Mouse (Mus musculus) gastrocnemius, postnatal 14 days (tissue): ENCODE results near the gene Noxa1. TPM values are rescaled to one million over a fixed set of nuclear protein-coding genes. Genes with fewer than 3 reads are reported as not detected.

ENCODE experiments used
- DNase-seq: peaks from one replicate; pipeline ENCODE4 v3.0.0; 2021; ENCODE audit warnings: mixed read lengths
- intact Hi-C: fragments of 180-260 bp; cut with DNase I; formaldehyde crosslinking; loops from one replicate; pipeline ENCODE4 v1.15.1; 2025; ENCODE audit warnings: low total_unique reads
- microRNA-seq, 2 experiments: library from miRNA; unstranded; fragments of <30 nt; microRNA quantifications; one replicate each; pipeline ENCODE4 v1.2.0; 2021
- total RNA-seq, 2 experiments: library from RNA; stranded (reverse); gene quantifications; 2 replicates each; pipeline ENCODE4 v1.2.3; 2021

The Noxa1 gene
- total RNA-seq, 2 experiments from 2014 or later, result not detected

- peak; percentile 92 for DNase-seq
- intact Hi-C loops, result no loop called here
These were observed 40.5 kb downstream of the Noxa1 start, which contains the start of gene Nsmf for GRCm38 (mm10) chr2:25054221-25055067. TSS of gene Nsmf (plus strand) at chr2:25054355.

GRCm38 (mm10) chr2:25053101-25053500, 41.8 kb downstream of the Noxa1 start:
- no peak for DNase-seq
- intact Hi-C loops, result no loop called here

GRCm38 (mm10) chr2:25051450-25051849, 43.5 kb downstream of the Noxa1 start:
- DNase-seq, result no peak
- intact Hi-C loops, result no loop called here

GRCm38 (mm10) chr2:25050921-25051320, 44.0 kb downstream of the Noxa1 start:
- DNase-seq, result no peak
- intact Hi-C loops, result no loop called here

GRCm38 (mm10) chr2:25040089-25040488, 54.9 kb downstream of the Noxa1 start:
- intact Hi-C loops, result no loop called here

More at GRCm38 (mm10) chr2:25040089-25040488, 54.9 kb downstream of the Noxa1 start:
- DNase-seq, result no peak

Small RNAs within 50 kb of the gene (microRNA-seq; reads per million reads assigned to microRNA genes)
- gene Gm24328, result 0 reads per million in 2 experiments
- gene Mir7664, result 0 to 0.50 reads per million in 2 experiments

Other genes starting within 250 kb of the Noxa1 start
- gene Ehmt1, start 175.5 kb downstream of the Noxa1 start, total RNA-seq, result 10 to 100 TPM; 31.6 to 32.5 TPM
- gene Arrdc1, start 159.9 kb downstream of the Noxa1 start, total RNA-seq, result 1 to 10 TPM; 5.4 to 5.7 TPM
- gene Zmynd19, start 145.4 kb downstream of the Noxa1 start, total RNA-seq, result 10 to 100 TPM; 15.8 to 19.6 TPM
- 1 to 10 TPM; 4.1 to 4.8 TPM for gene Dph7, start 132.7 kb downstream of the Noxa1 start, total RNA-seq
- 10 to 100 TPM; 40.9 to 46.3 TPM for gene Mrpl41, start 120.1 kb downstream of the Noxa1 start, total RNA-seq
- 10 to 100 TPM; 16.5 to 25.5 TPM for gene Pnpla7, start 119.1 kb downstream of the Noxa1 start, total RNA-seq
- gene Nsmf, start 40.8 kb downstream of the Noxa1 start, total RNA-seq, result 10 to 100 TPM; 16.7 to 19.5 TPM
- not detected for gene Entpd8, start 14.8 kb downstream of the Noxa1 start, total RNA-seq
- 10 to 100 TPM; 11.3 to 13.6 TPM for gene Nrarp, start 85.6 kb upstream of the Noxa1 start, total RNA-seq
- gene Tor4a, start 101.7 kb upstream of the Noxa1 start, total RNA-seq, result 1 to 10 TPM; 1.9 TPM
- 10 to 100 TPM; 24.1 to 26.1 TPM for gene Nelfb, start 116.3 kb upstream of the Noxa1 start, total RNA-seq
- gene Stpg3, start 119.5 kb upstream of the Noxa1 start, total RNA-seq, result not detected
- not detected for gene Fam166a, start 123.6 kb upstream of the Noxa1 start, total RNA-seq
- 100 to 1,000 TPM; 291 to 431 TPM for gene Tubb4b, start 129.6 kb upstream of the Noxa1 start, total RNA-seq
- gene Slc34a3, start 139.2 kb upstream of the Noxa1 start, total RNA-seq, result not detected
- gene Rnf224, start 141.6 kb upstream of the Noxa1 start, total RNA-seq, result not detected
- gene Rnf208, start 147.1 kb upstream of the Noxa1 start, total RNA-seq, result 1 to 10 TPM in 1 of 2 experiments, under 1 TPM in 1; 0.66 to 1.4 TPM
- not detected for gene Cysrt1, start 147.3 kb upstream of the Noxa1 start, total RNA-seq
- 1 to 10 TPM in 1 of 2 experiments, not detected in 1; 1.5 TPM for gene AL732309.1, start 151.7 kb upstream of the Noxa1 start, total RNA-seq
- gene Tmem203, start 160.3 kb upstream of the Noxa1 start, total RNA-seq, result 10 to 100 TPM; 13.5 to 13.6 TPM
- 1 to 10 TPM; 2.8 to 5.0 TPM for gene Tprn, start 167.5 kb upstream of the Noxa1 start, total RNA-seq
- gene Ssna1, start 177.3 kb upstream of the Noxa1 start, total RNA-seq, result 10 to 100 TPM; 28.9 to 34.2 TPM
- 10 to 100 TPM; 29.7 to 31.0 TPM for gene Anapc2, start 177.3 kb upstream of the Noxa1 start, total RNA-seq
- not detected for gene Tmem210, start 193.0 kb upstream of the Noxa1 start, total RNA-seq
- gene Lrrc26, start 194.8 kb upstream of the Noxa1 start, total RNA-seq, result not detected
- gene Grin1, start 224.0 kb upstream of the Noxa1 start, total RNA-seq, result under 1 TPM in 1 of 2 experiments, not detected in 1; 0.22 TPM
- gene Man1b1, start 237.2 kb upstream of the Noxa1 start, total RNA-seq, result 10 to 100 TPM; 16.7 to 17.0 TPM